Mouse (Mus musculus): ENCODE data around the gene Gm49321.

Gene Gm49321

DNA sequence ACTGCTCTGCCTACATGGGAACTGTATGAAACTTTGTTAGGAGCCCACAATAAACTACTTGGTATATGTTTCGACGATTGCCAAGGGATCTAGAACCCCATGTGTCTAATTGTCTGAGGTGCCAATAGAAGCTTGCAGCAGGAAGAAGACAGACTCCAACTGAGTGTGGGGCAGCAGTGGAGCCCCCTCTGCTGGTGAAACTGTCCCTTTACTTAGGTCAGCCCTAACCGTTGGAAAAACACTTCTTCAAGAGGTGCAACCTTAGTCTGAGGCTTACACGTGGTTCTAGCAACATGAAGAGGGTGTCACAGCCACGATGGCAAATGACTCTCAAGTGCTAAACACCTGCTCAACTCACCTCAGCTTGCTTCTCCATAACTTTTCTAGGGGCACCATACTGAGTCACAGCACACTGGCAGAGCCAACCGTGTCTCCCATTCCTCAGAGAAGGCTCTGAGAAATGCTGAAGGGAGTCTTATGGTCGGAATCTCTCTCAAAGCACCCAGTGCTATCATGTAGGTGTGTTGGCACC, 77.4 kb downstream of the Gm49321 start:
- no peak for DNase-seq (ENCODE audit: low spot score)

DNA sequence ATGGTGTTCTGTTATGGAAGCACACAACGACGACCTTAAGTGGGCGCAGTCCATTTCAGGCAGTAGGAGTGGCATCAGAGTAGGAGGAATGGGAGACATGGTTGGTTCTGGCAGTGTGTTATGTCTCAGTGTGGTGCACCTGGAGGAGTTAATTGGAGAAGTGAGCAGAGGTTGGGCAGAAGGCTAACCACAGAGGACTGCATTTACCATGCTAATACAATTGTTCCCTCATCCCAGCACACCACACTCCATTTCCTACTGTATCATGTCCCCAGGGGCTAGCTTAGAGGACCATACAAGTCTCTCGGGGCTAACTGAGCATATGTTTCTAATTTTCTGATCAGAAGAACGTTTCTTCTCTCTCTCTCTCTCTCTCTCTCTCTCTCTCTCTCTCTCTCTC, 78.0 kb downstream of the Gm49321 start:
- DNase-seq (ENCODE audit: low spot score): no peak

All from left cerebral cortex, adult 11 months (tissue).